16 mouse cellular contexts compared by ENCODE assay signal in genomic region chr3:39295255-39295654, GRCm38 (mm10).
"Had no signal": no experiment of that assay in that cellular context is flagged by ENCODE, and none has a peak within 500 bp of the region (broad histone marks: within the 10 kb centered on the region; RNA-seq: fewer than 3 reads in every experiment).

No protein-coding gene starts in this region.

- ATAC-seq: intestine, embryonic 16.5 days; midbrain, embryonic 15.5 days had no signal

- H3K27me3 ChIP-seq: limb, embryonic 15.5 days; lung, embryonic 15.5 days; megakaryocyte, embryonic 14.5 days; midbrain, embryonic 15.5 days; neural tube, embryonic 12.5 days had no signal

- H3K4me2 ChIP-seq: limb, embryonic 15.5 days; lung, embryonic 15.5 days; midbrain, embryonic 11.5 days; midbrain, embryonic 15.5 days; neural tube, embryonic 12.5 days had no signal

- H3K4me1 ChIP-seq: lung, embryonic 15.5 days; megakaryocyte, embryonic 14.5 days; midbrain, embryonic 15.5 days; neural tube, embryonic 12.5 days had no signal

- H3K36me3 ChIP-seq: limb, embryonic 15.5 days; lung, embryonic 15.5 days; midbrain, embryonic 15.5 days; neural tube, embryonic 12.5 days had no signal

- H3K4me3 ChIP-seq: limb, embryonic 15.5 days; lung, embryonic 15.5 days; megakaryocyte, embryonic 14.5 days; midbrain, embryonic 15.5 days; neural tube, embryonic 12.5 days had no signal

- H3K9me3 ChIP-seq: limb, embryonic 15.5 days; lung, embryonic 15.5 days; megakaryocyte, embryonic 14.5 days; midbrain, embryonic 15.5 days; neural tube, embryonic 12.5 days had no signal

- H3K9ac ChIP-seq: limb, embryonic 15.5 days; lung, embryonic 15.5 days; midbrain, embryonic 15.5 days; neural tube, embryonic 12.5 days had no signal

- H3K27ac ChIP-seq: limb, embryonic 15.5 days; lung, embryonic 15.5 days; macrophage; midbrain, embryonic 15.5 days; neural tube, embryonic 12.5 days had no signal

- DNase-seq: kidney, postnatal 25 days; layer of hippocampus, adult 9-11 months; layer of hippocampus, postnatal 36 days; lung, postnatal 14 days; right cerebral cortex, postnatal 4 days; spleen, adult 18-20 months; thymus, adult 18-20 months; thymus, postnatal 25 days had no signal
